Mouse (Mus musculus) liver, embryonic 18 days (tissue): Measurements from ENCODE around the gene Trim11. TPM values are rescaled to one million over a fixed set of nuclear protein-coding genes. Genes with fewer than 3 reads are reported as not detected.

ENCODE experiments used
- polyA plus RNA-seq: library from polyadenylated mRNA; depleted of rRNA; stranded (reverse); fragments of >200 nt; gene quantifications from 2 replicates; pipeline ENCODE4 v1.2.3, GENCODE M21; 2012; rRNA removed

Gene Trim11
- 9.3 and 11.3 TPM in 2 replicates for polyA plus RNA-seq

GRCm38 (mm10) chr11:58978027-58978705, at the start of gene Trim11:
TSS of gene Trim11 (plus strand) at chr11:58978093.

GRCm38 (mm10) chr11:58938322-58939087, 39.4 kb upstream of the Trim11 start, which contains the start of gene Rnf187:
TSS of gene Rnf187 (minus strand) at chr11:58938916.

GRCm38 (mm10) chr11:58948542-58949479, 29.1 kb upstream of the Trim11 start, which contains the start of gene Hist3h2ba:
TSS of gene Hist3h2ba (plus strand) at chr11:58948920.

GRCm38 (mm10) chr11:58954420-58955142, 23.3 kb upstream of the Trim11 start, which contains the start of the genes Hist3h2a and Trim17:
TSS of gene Hist3h2a (plus strand) at chr11:58954685.
TSS of gene Trim17 (plus strand) at chr11:58954685.

Other genes with a start within 250 kb of the Trim11 start
- gene Olfr317, start 238.9 kb upstream of the Trim11 start, polyA plus RNA-seq: not detected in 2 replicates
- gene Olfr316, start 225.4 kb upstream of the Trim11 start, polyA plus RNA-seq: not detected in 2 replicates
- not detected in 2 replicates for gene Olfr315, start 204.9 kb upstream of the Trim11 start, polyA plus RNA-seq
- gene Olfr314, start 195.1 kb upstream of the Trim11 start, polyA plus RNA-seq: not detected in 2 replicates
- 0.15 TPM in 1 of 2 replicates, not detected in the other for gene Fam183b, start 176.1 kb upstream of the Trim11 start, polyA plus RNA-seq
- not detected in 2 replicates for gene Olfr313, start 163.1 kb upstream of the Trim11 start, polyA plus RNA-seq
- not detected in 2 replicates for gene Olfr312, start 148.9 kb upstream of the Trim11 start, polyA plus RNA-seq
- gene Olfr311, start 138.8 kb upstream of the Trim11 start, polyA plus RNA-seq: not detected in 2 replicates
- gene Gm12258, start 130.9 kb upstream of the Trim11 start, polyA plus RNA-seq: 2.5 and 2.7 TPM in 2 replicates
- 1.0 and 1.3 TPM in 2 replicates for gene 2810021J22Rik, start 110.9 kb upstream of the Trim11 start, polyA plus RNA-seq
- 2.9 and 3.0 TPM in 2 replicates for gene Zfp39, start 73.9 kb upstream of the Trim11 start, polyA plus RNA-seq
- 13.5 and 14.6 TPM in 2 replicates for gene Btnl10, start 60.2 kb upstream of the Trim11 start, polyA plus RNA-seq
- 63.0 and 65.7 TPM in 2 replicates for gene Rnf187, start 39.2 kb upstream of the Trim11 start, polyA plus RNA-seq
- 15.6 and 26.7 TPM in 2 replicates for gene Hist3h2ba, start 29.2 kb upstream of the Trim11 start, polyA plus RNA-seq
- gene Hist3h2a, start 23.4 kb upstream of the Trim11 start, polyA plus RNA-seq: 14.0 and 22.7 TPM in 2 replicates
- gene Trim17, start 23.4 kb upstream of the Trim11 start, polyA plus RNA-seq: 0.04 and 0.08 TPM in 2 replicates
- gene Obscn, start 158.3 kb downstream of the Trim11 start, polyA plus RNA-seq: 0.66 and 0.73 TPM in 2 replicates
- 5.3 and 5.9 TPM in 2 replicates for gene Iba57, start 185.6 kb downstream of the Trim11 start, polyA plus RNA-seq
- gene Gjc2, start 205.1 kb downstream of the Trim11 start, polyA plus RNA-seq: 0.28 and 0.41 TPM in 2 replicates
- 40.7 and 42.7 TPM in 2 replicates for gene Guk1, start 214.1 kb downstream of the Trim11 start, polyA plus RNA-seq
- gene Mrpl55, start 224.4 kb downstream of the Trim11 start, polyA plus RNA-seq: 21.8 and 24.0 TPM in 2 replicates
- 13.5 and 13.8 TPM in 2 replicates for gene 2310033P09Rik, start 230.2 kb downstream of the Trim11 start, polyA plus RNA-seq